Mouse (Mus musculus) fat pad, adult 2 months (tissue): Measurements from ENCODE around the gene Hist2h2bb.
"Not testable (repeated sequence)": the region's sequence is repeated elsewhere in the genome, so short reads cannot be mapped to it uniquely, and the experiment has no call there.

Source experiments
- DNase-seq: peaks from one replicate; pipeline ENCODE4 v3.0.0-alpha.2; 2011; ENCODE audit warnings: low read depth, low spot score; ENCODE audit errors: extremely low read depth

The Hist2h2bb gene

GRCm38 (mm10) chr3:96239949-96240798 lies 29.4 kb upstream of the Hist2h2bb start, which contains the start of gene Hist2h2aa2:
Hist2h2aa2 (minus strand) TSS chr3:96240276.
- DNase-seq, result not testable (repeated sequence)

DNA sequence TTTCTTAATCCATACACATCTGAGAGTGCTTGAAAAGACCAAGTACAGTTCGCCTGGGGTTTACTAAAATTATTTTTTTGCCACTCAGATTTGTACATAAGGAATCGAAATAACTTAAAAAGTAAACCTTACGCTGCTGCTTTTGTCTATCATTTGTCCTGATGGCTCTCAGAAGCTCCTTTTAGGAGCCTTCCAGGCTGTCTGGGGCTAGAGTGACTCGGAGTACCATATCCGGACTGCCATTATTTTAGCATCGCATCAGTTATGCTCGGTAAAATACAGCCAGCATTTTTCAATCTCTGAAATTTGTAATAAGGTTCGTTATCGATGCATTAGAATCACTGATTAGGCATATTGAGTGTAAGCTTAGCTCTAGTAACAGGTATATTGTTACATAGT lies 28.8 kb upstream of the Hist2h2bb start:
- no peak for DNase-seq

DNA sequence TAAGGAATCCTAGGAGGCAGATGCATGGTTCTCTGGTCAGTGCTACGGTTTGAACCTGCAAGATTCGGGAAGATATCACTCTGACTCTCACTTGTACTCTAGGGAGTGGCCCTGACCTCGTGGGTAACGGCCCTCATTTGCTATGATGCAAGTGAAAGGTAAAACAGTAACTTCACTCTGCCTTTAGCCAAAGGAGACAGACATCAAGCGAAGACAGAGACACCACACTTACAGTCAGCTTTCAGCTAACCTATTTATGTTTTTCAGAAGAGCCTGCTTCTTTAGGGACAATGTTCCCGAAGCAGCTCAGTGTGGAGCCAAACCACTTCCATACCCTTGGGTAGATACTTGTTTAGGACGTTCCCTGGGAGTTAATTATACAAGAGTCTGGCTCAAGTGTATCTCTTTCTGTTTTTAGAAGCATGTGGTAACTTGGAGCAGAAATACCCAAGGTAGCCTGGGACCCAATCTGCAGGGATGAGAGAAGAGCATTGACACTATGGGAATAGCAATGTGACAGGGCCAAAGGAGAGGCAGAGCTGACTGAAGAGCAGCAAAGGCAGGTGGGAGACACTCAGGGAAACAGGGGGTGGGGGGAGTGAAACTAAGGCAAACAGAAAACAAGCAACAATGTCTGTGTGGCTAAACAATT lies 25.5 kb upstream of the Hist2h2bb start:
- no peak for DNase-seq

- DNase-seq, result not testable (repeated sequence)
These were observed 24.3 kb upstream of the Hist2h2bb start, which contains the start of gene Hist2h2aa1 for GRCm38 (mm10) chr3:96245003-96245886. Hist2h2aa1 (plus strand) TSS chr3:96245497.

GRCm38 (mm10) chr3:96246018-96246417 lies 23.5 kb upstream of the Hist2h2bb start:
- DNase-seq, result not testable (repeated sequence)

DNA sequence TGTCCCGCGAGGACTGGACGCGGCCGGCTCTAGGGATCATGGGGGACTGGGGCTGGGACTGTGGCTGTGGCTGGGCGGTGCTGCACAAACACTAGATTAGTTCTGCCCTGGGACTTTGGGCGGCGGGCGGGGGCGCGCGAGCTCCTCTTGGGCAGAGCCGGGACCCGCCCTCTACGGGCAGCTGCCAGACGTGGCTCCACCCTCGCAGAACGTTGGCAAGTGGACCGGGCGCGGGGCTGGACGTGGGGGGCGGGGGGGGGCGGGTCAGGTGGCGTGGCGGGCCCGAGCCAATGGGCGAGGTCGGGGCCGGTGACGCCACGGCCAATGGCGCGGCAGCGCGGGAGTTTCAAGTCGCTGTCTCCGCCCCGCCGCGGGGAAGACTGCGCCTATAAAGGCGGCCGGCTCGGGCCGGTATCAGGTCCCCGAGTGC lies 23.1 kb upstream of the Hist2h2bb start, which contains the start of gene Hist2h3c1:
TSS of gene Hist2h3c1 (plus strand) at position 259 of the 430 bp plus-strand sequence.
- DNase-seq, result not testable (repeated sequence)

DNA sequence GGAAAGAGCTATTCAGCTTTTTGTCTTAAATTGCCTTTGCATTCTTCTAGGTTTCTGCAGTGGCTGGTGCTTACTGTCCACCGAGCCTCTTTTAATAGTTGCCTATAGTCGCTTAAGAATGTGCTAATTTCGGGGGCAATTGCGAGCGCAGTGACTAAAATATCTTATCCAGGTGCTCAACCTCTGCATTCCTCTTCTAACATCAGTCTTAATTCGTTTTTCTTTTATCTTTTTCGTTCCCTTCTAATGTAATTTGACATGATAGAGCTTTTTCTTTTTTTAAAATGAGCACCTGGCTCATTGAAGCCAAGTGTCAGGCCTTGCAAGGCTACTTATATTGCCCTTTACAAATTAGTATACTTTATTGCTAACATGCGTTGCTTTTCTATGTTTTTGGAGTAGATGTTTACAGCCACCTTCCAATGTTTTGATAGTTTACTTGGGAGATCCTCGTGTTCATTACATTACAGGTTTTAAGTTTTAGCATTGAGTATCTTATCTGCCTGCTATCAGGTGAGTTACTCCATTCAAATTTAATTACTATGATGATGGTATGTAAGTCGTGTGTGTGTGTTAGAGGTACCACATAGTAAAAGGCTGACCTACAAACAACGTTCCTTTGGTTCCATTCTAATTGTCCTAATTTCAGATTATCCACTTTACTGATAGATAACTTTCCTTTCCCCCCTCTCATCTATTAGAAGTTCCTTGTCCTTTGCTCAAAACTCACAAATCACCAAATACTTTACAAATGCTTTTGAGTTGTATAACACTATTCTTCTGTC lies 22.0 kb upstream of the Hist2h2bb start:
- DNase-seq, result no peak

DNA sequence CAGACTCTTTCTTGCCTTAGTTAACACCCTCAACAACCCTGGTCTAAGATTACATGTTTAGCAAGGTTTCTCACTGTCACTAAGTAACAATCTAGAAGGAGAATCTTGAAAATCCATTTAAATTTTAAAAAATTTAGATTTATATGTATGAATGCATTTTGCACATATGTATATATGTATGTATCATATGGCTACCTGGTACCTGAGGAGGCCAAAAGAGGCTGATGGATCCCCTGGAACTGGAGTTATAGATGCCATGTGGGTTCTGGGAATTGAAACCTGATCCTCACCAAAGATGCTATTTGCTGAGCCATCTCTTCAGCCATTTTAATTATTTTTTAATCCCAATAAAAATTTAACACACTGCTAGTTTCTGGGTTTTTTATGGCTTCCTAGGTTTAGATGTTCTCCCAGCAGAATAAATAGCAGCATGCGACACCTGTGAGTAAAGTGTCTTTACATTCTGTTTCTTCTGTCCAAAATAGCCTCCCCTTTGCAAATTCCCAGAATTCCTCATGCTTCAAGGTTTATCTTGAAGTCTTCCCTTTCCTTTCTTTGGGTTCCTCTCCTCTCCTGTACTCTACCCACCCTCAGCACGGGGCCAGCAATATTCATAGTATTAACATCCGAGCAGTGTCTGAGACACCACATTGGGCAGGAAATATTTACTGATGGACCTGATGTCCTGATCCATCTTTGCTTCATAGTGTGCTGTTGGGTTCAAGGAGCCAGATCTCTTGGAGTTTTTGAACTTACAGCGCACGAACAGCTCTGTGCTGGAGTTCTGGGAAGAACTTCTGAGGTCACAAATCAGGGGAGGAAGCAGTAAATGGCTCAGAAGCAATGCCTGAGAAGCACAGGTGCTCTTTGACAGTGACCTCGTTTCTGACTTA lies 21.2 kb upstream of the Hist2h2bb start:
- DNase-seq, result no peak

- DNase-seq, result no peak
These were observed 20.6 kb upstream of the Hist2h2bb start for GRCm38 (mm10) chr3:96249034-96249345.

DNA sequence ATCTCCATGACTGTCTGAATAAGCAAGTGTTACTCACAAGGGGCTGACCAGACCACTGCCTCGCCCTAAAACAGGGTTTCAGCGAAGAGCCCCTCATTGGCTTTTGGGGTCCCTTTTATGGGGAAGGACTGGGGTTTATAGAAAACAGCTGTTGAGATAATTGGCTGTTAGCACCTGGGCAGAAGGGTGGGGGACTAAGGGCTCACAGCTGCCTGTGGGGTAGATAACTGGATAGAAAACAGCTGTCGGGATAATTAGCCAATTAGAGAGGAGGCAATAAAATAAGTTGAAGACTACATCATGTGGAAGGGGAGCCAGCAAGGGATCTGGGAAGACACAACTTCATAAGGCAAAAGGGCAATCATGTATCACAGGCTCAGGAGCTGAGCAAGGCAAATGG lies 18.7 kb upstream of the Hist2h2bb start:
- DNase-seq, result no peak

- no peak for DNase-seq
These were observed 17.8 kb upstream of the Hist2h2bb start for GRCm38 (mm10) chr3:96251787-96252186.

- DNase-seq, result no peak
These were observed 14.7 kb upstream of the Hist2h2bb start for GRCm38 (mm10) chr3:96254683-96255355.

DNA sequence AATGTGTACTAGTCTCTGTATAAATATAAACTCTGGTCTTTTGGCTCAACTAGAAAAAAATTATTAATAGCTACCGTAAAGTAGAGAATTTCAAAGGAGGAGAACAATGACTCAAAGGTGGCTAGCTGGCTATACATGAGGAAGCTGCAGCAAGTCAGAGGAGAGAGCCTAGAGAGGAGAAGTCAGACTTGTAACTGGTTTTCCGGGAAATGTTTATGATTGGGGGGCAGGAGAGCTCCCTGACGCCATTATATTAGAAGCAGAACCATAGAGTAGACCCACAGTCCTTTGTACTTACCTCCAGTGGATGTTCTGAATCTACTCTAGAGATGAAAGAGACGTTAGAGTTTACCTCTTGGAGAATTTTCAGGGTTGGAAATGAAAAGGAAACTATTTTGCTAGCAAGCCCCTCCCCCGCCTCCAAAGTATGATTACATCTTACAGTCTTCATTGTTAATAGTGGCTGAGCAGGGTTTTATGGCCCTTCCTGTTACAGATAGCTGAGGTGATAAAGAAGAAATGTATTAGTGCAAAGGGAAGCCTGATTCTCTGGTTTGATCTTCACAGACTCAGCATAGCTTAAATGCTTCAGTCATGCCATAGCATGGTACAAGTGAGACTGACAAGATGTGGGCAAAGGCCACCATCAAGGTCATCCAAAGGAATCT lies 13.5 kb upstream of the Hist2h2bb start:
- DNase-seq, result no peak

DNA sequence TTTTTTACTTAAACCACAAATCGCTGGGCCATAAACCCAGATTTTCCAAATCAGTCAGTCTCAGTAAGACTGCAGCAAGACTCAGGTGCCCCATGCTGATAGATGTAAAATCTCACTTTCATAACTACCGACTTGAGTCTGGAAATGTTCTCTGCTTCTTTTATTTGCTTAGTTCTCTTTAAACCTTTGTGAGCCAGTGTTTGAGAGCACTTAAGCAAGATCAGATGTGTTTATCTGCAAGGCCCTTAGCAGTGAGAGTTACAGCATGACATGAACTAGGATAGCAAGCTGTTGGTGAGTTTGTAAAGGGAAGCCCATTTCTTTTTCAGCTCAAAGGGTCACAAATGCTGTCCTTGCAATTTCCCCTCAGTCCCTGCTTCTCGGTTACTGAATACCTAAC lies 12.4 kb upstream of the Hist2h2bb start:
- no peak for DNase-seq

GRCm38 (mm10) chr3:96260220-96260619 lies 9.3 kb upstream of the Hist2h2bb start:
- no peak for DNase-seq

DNA sequence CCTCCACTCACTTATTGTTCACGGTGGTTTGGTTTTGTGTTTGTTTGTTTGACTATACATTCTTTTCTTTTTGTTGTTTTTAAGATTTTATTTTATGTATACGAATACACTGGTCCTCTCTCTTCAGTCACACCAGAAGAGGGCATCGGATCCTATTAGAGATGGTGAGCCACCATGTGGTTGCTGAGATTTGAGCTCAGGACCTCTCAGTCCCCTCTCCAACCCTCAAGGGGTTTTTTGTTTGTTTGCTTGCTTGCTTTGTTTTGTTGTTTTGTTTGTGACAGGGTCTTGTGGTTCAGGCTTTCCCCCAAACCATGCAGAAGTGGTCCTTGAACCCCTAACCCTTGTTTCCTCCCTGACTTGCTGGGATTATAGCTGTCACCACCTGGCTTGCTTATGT lies 7.9 kb upstream of the Hist2h2bb start:
- DNase-seq, result no peak

GRCm38 (mm10) chr3:96262216-96262875 lies 7.2 kb upstream of the Hist2h2bb start:
- no peak for DNase-seq
